10 mouse cellular contexts compared by ENCODE assay signal in genomic region chr3:121467094-121467552, GRCm38 (mm10). TPM values are rescaled to one million over a fixed set of nuclear protein-coding genes. Genes with fewer than 3 reads are reported as not detected.
DNase-seq lines count a peak whose midpoint lies in the region; ATAC-seq lines count a peak whose summit lies in the region.
"Had no signal": no experiment of that assay in that cellular context is flagged by ENCODE, and none has a peak within 500 bp of the region (broad histone marks: within the 10 kb centered on the region; RNA-seq: fewer than 3 reads in every experiment).

No protein-coding gene starts in this region.

- H3K36me3 ChIP-seq in kidney, embryonic 14.5 days (ENCODE audit: control insufficient read depth, insufficient read depth, low read length) = no peaks in the 10 kb centered on the region
- no peaks in the 10 kb centered on the region for H3K36me3 ChIP-seq in midbrain, embryonic 16.5 days (ENCODE audit: control insufficient read depth, insufficient read depth, low read length)
- H3K36me3 ChIP-seq: limb, embryonic 13.5 days had no signal

- no peak overlapping the region for H3K9ac ChIP-seq in kidney, embryonic 14.5 days (ENCODE audit: low read depth, low read length)
- H3K9ac ChIP-seq in midbrain, embryonic 16.5 days (ENCODE audit: low read depth, low read length) = no peak overlapping the region
- H3K9ac ChIP-seq: limb, embryonic 13.5 days had no signal

- no peak overlapping the region for H3K4me2 ChIP-seq in kidney, embryonic 14.5 days (replicated peaks; ENCODE audit: low read depth, low read length)
- no peak overlapping the region for H3K4me2 ChIP-seq in midbrain, embryonic 16.5 days (ENCODE audit: low read length)
- H3K4me2 ChIP-seq: limb, embryonic 13.5 days had no signal

- no peaks in the 10 kb centered on the region for H3K27me3 ChIP-seq in kidney, embryonic 14.5 days (ENCODE audit: control insufficient read depth, insufficient read depth, low read length)
- H3K27me3 ChIP-seq in midbrain, embryonic 16.5 days (ENCODE audit: control insufficient read depth, insufficient read depth, low read depth, low read length) = no peaks in the 10 kb centered on the region
- H3K27me3 ChIP-seq: limb, embryonic 13.5 days had no signal

- peak; percentile 32 for DNase-seq in CD4-positive helper T cell, adult 2 months (ENCODE audit: low read depth, low spot score)
- DNase-seq in R1 (ENCODE audit: low read depth, low spot score) = peak; percentile 57
- peak; percentile 58 for DNase-seq in naive thymus-derived CD4-positive, alpha-beta T cell, adult 2 months (ENCODE audit: low read depth)
- DNase-seq in cerebellum, adult 18-20 months = no peak
- DNase-seq in adipocyte (ENCODE audit: low spot score) = no peak
- DNase-seq: right cerebral cortex, postnatal 25 days had no signal

- no peaks in the 10 kb centered on the region for H3K9me3 ChIP-seq in kidney, embryonic 14.5 days (ENCODE audit: control insufficient read depth, low read length)
- no peaks in the 10 kb centered on the region for H3K9me3 ChIP-seq in midbrain, embryonic 16.5 days (replicated peaks; ENCODE audit: control insufficient read depth, low read length, poor library complexity, severe bottlenecking)
- H3K9me3 ChIP-seq: limb, embryonic 13.5 days had no signal

- WGBS in kidney, embryonic 14.5 days = 61% methylated on average over 10 of the region's 10 CpGs
- 85% methylated on average over 10 of the region's 10 CpGs for WGBS in midbrain, embryonic 16.5 days

- ATAC-seq in kidney, embryonic 14.5 days (ENCODE audit: low FRiP score, low TSS enrichment) = no peak
- ATAC-seq in monocyte, adult 5-6 weeks (replicated peaks; ENCODE audit: insufficient number of reproducible peaks, low FRiP score, low TSS enrichment, poor library complexity, severe bottlenecking) = no peak
- no peak for ATAC-seq in midbrain, embryonic 16.5 days

- peaks cover 7% of the 10 kb centered on the region for H3K4me1 ChIP-seq in kidney, embryonic 14.5 days (ENCODE audit: control insufficient read depth, insufficient read depth, low read length)
- peaks cover 4% of the 10 kb centered on the region; the same call in 1 of the 2 replicates for H3K4me1 ChIP-seq in midbrain, embryonic 16.5 days (ENCODE audit: control insufficient read depth, insufficient read depth, low read length)

- H3K4me3 ChIP-seq in kidney, embryonic 14.5 days (ENCODE audit: low read length) = no peak overlapping the region
- no peak overlapping the region for H3K4me3 ChIP-seq in midbrain, embryonic 16.5 days (ENCODE audit: low read depth, low read length)
- H3K4me3 ChIP-seq: limb, embryonic 13.5 days had no signal

- peak overlapping the region; percentile 24; the same call in 1 of the 2 replicates for H3K27ac ChIP-seq in kidney, embryonic 14.5 days (ENCODE audit: low read depth, low read length)
- no peak overlapping the region for H3K27ac ChIP-seq in midbrain, embryonic 16.5 days (ENCODE audit: low read length)
- H3K27ac ChIP-seq: limb, embryonic 13.5 days had no signal

RNA-seq across cellular contexts. Expression of gene Cnn3, which starts 40.8 kb away (rescaled TPM):
- 570 and 666 TPM in 2 replicates for polyA plus RNA-seq in kidney, embryonic 14.5 days (2014; fragmentation: Nextera tagmentation; extraction: Ambion mirVana)
- total RNA-seq in monocyte, adult 5-6 weeks (2017) = 5.2 to 37.7 TPM (median 7.7 TPM) in 3 replicates
- polyA plus RNA-seq in midbrain, embryonic 16.5 days (2015; fragmentation: Nextera tagmentation; extraction: Ambion mirVana) = 311 and 357 TPM in 2 replicates

Comparison
In these comparisons a context has a peak if more than half of its experiments do, and no peak if none do; other contexts are left out.
1. DNase-seq: peak in CD4-positive helper T cell, adult 2 months (single experiment), R1 (single experiment) and naive thymus-derived CD4-positive, alpha-beta T cell, adult 2 months (single experiment); none in cerebellum, adult 18-20 months (0 of 2) and adipocyte (single experiment).